Mouse (Mus musculus) cerebellum, postnatal 36 days (tissue): ENCODE measurements around the gene Myrfl.

Source experiments
- DNase-seq, 2 experiments: peaks; one replicate each; pipeline ENCODE4 v3.0.0; 2021 to 2022; ENCODE audit warnings: mixed read lengths in 2 of 2

Gene Myrfl

GRCm38 (mm10) chr10:116813150-116813549 lies 83.6 kb downstream of the Myrfl start:
- DNase-seq, result no peak

GRCm38 (mm10) chr10:116810738-116811137 lies 86.0 kb downstream of the Myrfl start:
- no peak for DNase-seq

GRCm38 (mm10) chr10:116809383-116809782 lies 87.3 kb downstream of the Myrfl start:
- DNase-seq, result no peak

DNA sequence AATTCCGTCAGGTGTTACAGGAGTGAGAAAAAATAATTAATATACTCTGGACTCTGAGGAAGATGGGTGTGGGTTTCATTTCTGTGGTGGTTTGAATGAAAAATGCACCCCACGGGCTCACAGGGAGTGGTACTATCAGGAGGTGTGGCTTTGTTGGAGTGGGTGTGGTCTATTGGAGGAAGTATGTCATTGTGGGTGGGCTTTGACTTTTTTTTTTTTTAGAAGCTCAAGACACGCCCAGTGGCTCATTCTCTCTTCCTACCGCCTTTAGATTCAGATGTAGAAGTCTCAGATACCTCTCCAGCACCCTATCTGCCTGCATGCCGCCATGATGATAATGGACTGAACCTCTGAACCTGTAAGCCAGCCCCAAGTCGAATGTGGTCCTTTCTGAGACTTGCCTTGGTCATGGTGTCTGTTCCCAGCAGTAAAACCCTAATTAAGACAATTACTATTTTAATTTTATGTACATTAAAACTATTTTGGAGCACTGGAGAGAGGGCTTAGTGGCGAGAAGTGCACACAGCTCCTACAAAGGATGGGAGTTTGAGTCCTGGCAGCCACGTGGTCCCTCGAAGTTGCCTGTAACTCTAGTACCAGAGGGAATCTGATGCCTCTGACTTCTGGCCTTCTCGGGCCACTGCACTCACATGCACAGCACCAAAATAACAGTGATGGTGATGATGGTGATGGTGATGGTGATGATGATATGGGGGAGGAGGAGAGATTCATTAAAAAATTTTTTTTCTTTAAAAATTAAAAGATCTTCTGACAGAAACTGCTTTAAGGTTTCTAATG lies 88.0 kb downstream of the Myrfl start:
- no peak for DNase-seq

DNA sequence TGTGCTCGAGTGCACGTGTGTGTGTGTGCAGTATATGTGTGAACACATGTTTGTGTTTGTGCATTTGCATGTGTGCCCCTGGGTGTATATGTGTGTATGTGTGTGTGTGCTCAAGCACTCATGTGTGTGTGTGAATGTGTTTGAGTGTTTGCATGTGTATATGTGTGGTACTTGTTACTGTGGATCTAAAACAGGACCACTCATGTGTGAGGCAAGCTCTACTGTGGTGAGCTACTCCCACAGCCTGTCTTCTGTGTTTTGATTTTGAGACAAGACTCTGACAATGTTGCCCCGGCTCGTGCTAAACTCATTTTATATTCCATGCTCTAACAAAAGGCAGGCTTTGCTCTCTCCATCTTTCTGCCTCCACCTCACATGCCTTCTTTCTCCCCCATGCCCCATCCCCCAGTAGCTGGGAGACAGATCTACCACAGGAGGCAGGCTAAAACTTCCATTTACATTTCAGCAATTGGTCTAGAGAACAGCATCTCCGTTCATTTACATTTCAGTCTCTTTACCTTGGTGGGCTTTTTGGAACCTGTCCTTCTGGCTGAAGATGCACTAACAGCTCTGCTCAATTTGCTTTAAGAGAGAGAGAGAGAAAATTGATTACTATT lies 94.4 kb downstream of the Myrfl start:
- DNase-seq, result no peak

DNA sequence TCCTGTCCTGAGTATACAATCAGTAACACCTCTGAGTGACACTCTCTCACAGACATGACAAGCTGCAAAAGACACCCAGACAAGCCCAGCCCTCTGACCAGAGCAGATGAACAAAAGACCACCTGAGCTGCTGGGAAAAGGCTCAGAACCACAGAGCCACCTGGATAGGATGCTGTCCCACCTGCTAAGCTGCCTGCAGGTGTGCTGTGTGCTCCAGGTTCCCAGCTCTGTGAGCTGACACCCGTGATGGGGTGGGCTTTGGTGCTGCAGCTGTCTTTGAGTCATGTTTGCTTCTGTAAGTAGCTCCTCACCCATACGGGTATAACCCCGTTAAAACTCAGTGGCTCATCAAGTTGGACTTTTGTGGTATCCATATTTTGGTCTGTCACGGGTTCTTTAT lies 95.4 kb downstream of the Myrfl start:
- no peak for DNase-seq

DNA sequence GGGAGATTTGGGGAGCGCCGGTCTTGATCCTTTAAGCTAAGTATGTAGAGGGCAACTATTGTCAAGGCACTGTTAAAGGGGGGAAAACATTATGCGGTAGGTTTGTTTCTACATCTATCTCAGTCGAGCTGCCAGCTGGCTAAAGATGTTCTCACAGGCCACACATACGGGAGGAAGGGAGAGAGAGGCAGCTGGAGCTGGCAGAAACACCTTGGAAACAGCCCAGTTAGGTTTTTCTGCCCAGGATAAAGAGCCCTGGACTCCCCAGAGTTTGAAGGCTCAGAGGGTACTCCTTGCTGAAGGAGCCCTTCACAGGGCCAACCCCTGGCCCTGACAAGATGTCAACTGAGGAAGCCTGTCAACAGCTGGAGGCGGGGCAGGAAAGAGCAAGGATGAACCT lies 100.7 kb downstream of the Myrfl start:
- DNase-seq, result no peak

- DNase-seq, result peak; percentile 16 to 17
These were observed 107.6 kb downstream of the Myrfl start for GRCm38 (mm10) chr10:116789096-116789495.

DNA sequence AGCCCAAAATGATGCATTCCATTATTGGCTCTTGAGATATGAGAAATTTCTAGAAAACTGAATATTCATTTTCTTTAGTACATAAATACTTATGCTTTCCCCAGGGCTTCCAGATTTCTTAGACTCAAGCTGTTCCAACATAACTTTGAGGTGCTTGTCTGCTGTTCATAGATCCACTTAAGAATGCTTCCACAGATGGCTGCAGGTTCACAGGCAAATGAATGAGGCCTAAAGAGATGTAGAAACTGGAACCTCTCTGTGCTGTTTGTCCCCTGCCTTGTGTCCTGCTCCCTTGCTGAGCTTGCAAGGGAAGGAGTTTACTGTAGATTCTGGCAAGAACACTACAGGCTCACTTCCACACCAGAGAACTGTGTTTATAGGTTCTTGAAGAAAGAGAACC lies 108.3 kb downstream of the Myrfl start:
- no peak for DNase-seq

- no peak for DNase-seq
These were observed 112.6 kb downstream of the Myrfl start for GRCm38 (mm10) chr10:116784098-116784497.

DNA sequence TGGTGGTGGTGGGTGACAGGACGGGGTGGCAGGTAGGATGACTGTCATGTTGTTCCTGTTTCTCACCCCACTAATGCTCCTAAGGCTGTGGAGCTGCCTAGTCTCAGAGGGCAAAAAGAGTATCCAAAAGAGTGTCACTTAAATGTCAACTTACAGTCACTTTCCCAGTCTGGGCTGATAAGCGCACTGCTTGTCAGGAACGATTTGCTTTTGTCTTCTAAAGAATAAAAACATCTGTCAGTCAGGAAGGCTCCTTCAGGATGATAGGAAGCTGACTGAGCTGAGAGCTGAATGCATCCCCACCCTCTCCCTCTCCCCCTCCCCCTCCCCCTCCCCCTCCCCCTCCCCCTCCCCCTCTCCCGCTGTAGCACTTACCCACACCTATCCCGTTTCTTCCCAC lies 113.7 kb downstream of the Myrfl start:
- no peak for DNase-seq

- DNase-seq, result peak; percentile 42 to 49
These were observed 118.8 kb downstream of the Myrfl start for GRCm38 (mm10) chr10:116777947-116778346.

GRCm38 (mm10) chr10:116776846-116777245 lies 119.9 kb downstream of the Myrfl start:
- no peak for DNase-seq

GRCm38 (mm10) chr10:116773846-116774750 lies 122.6 kb downstream of the Myrfl start:
- DNase-seq, result peak; percentile 56 to 63

- DNase-seq, result peak in 1 of 2 experiments; percentile 50
These were observed 125.3 kb downstream of the Myrfl start for GRCm38 (mm10) chr10:116771215-116771935.

GRCm38 (mm10) chr10:116768642-116769041 lies 128.1 kb downstream of the Myrfl start:
- no peak for DNase-seq

DNA sequence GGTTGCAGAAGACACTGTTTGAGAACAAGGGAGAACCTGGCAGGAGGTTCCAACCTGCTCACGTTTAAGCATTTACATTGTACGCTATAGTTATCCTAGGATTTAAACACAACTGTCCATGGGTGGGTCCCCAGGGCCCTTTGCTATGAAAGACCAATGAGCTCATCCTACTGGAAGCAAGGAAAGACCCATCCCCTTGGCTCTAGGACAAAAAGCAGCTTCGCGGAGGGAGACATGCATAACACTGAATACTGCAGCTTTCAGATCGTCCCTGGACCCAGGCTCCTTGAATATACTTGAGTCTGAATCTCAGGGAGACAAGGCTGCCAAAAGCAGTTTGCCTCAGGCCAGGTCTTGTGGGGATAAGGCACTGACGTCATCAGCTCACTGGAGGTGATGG lies 130.2 kb downstream of the Myrfl start:
- no peak for DNase-seq

GRCm38 (mm10) chr10:116761476-116762068 lies 135.1 kb downstream of the Myrfl start:
- DNase-seq, result no peak

GRCm38 (mm10) chr10:116760561-116760960 lies 136.2 kb downstream of the Myrfl start:
- no peak for DNase-seq

- DNase-seq, result no peak
These were observed 136.9 kb downstream of the Myrfl start for GRCm38 (mm10) chr10:116759816-116760215.

- peak; percentile 81 to 83 for DNase-seq
These were observed 140.7 kb downstream of the Myrfl start for GRCm38 (mm10) chr10:116755881-116756581.

GRCm38 (mm10) chr10:116754940-116755339 lies 141.8 kb downstream of the Myrfl start:
- DNase-seq, result no peak
